Mouse (Mus musculus) liver, postnatal 0 days (tissue): ENCODE measurements around the gene Olfr56.

ENCODE experiments used
- CTCF ChIP-seq: sonication (generic); IDR thresholded peaks from 2 replicates; pipeline ENCODE4 v1.5.1; 2016; ENCODE audit warnings: antibody characterized with exemption, low read depth
- EP300 ChIP-seq: IDR thresholded peaks from 2 replicates; pipeline ENCODE4 v1.6.1; 2016; ENCODE audit warnings: antibody characterized with exemption, low read depth, mild to moderate bottlenecking

- TF ChIP-seq CTCF, result no peak
- TF ChIP-seq EP300, result 0 out of 2 replicates have a peak, but pooled peaks have one; percentile 31
These were observed 127.1 kb downstream of the Olfr56 start for GRCm38 (mm10) chr11:49105752-49106151.
